Mouse (Mus musculus): ENCODE results near the gene Ppp1r36.
A peak's percentile ranks its signal among the peaks of the same experiment; 100 is the strongest.
"Not testable (repeated sequence)": the region's sequence is repeated elsewhere in the genome, so short reads cannot be mapped to it uniquely, and the experiment has no call there.

Gene Ppp1r36

DNA sequence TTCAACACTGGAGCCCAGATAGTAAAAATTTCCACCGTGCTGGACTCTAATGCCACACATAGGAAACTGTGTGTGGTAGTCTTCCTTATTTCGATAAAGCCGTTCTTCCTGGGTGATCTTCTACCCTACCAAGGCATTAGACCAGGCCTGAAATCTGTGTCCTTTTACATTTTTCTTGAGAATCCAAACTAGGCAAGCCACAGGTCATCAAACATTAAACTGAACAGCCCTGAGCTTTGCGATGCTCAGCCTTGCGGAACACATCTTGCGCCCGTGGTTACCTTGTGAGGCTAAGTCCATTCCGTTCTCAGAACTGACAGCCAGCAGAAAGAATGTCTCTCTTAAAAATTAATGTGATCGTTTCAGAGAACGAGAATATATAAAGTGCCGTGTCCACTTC is 28.9 kb downstream of the Ppp1r36 start:
- no peak for DNase-seq (ENCODE audit: extremely low spot score, low spot score)

DNA sequence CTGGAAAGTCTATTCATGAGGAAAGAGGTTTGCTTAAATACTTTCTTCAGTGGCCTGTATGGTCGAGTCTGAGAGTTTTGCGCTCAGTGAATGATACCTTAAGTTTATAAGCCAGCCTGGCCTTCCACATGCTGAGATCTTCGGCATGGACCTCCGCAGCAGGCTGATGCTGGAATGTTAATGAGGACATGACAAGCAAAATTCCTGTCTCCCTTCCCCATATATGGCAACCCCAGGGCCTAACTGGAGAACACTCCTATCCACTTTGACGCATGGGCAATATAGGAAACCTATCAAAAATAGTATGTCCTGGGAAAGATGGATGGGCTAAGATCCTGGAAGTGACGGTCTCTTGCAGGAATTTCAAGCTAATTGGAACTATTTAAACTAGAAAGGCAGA is 30.8 kb downstream of the Ppp1r36 start:
- no peak for DNase-seq (ENCODE audit: extremely low spot score, low spot score)

DNA sequence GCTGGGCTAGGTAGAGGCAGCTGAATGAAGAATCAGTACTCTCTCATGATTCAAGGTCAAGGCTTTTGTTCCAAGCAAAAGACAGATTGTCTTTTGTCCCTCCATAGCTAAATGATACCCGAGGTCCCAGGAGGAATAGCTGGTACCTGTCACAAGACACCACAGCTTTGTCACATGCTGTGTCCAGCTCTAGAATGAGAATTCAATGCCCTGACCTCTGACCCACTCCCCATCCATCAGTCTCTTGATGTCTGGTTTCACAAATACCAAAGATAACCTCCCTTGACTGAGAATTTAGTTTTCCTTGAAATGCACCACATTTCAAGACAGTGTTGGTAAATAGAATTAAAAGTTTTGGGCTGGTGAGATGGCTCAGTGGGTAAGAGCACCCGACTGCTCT is 34.9 kb downstream of the Ppp1r36 start:
- peak; percentile 52 for DNase-seq (ENCODE audit: extremely low spot score, low spot score)

DNA sequence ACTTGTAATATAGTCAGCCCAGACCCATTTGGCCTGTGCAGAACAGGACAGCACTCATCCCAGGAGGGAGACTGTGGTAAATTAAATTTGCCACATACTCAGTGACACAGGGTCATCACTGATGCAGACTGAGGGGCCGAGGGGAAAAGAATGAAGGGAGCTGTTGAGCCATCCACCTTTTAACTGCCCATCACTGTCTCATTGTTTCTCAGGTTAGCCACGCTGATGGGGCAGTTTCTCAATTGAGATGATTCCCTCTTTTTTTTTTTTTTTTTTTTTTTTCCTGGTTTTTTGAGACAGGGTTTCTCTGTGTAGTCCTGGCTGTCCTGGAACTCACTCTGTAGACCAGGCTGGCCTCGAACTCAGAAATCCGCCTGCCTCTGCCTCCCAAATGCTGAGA is 41.1 kb downstream of the Ppp1r36 start:
- not testable (repeated sequence) for DNase-seq (ENCODE audit: extremely low spot score, low spot score)

DNA sequence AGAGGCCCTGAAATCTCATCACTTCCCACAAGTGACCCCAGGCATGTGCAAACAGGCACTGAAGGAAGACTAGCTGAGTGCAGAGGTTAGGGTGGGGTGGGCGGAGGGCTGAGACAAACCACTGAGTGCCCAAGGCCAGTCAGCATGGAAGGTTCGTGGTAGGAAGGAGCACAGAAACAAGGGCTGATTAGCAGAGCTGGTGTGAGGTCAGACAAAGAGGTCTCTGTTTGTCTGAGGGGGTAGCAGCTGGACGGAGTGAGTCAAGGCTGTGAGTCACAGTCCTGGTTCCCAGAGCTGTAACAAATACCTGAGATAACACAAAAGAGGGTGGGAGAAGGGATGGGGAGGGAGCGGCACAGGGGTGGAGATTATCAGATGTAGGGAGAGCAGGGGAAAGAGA is 41.7 kb downstream of the Ppp1r36 start:
- DNase-seq (ENCODE audit: extremely low spot score, low spot score), result no peak

DNA sequence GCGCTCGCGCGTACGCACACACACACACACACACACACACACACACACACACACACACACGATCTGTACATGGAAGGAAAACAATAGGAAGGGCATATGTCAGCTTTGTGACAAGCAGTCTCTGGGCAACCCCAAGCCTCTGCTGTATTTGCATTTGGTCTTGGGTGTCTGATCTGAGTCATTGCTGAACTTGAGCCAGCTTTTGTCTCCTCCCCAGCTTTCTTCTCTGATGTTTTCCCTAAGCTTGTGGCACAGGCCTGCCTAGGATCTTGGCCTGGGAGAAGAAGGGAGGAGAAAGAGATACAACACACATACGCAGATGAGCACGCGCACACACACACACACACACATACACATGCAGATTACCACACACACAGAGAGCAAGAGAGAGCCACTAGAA is 46.1 kb downstream of the Ppp1r36 start:
- no peak for DNase-seq (ENCODE audit: extremely low spot score, low spot score)

DNA sequence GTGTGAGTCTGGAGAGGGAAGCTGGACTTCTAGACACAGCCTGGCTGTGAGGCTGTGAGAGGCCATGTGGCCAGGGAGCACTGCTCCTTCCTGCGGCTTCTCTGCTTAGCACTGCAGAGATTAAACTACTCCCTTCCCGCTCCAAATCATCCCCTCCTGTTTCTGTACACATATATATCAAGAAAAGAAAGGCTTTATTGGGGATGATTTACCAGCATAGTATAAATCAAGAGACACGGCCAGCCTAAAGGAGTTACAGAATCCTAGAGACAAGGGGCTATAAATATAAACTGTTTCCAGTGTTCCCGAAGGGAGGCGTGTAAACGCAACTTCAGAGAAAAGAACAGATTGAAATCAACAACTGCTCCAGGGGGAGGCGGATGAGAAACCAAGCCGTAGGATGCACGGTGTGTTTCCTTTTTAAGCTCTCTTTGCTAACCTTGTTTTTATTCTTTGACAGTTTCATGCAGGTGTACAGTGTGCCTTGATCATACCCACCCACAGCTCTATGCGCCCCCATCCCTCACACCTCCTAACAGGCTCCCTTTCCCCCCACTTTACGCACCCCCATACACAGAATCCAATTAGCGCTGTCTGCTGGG is 47.4 kb downstream of the Ppp1r36 start:
- DNase-seq (ENCODE audit: extremely low spot score, low spot score), result no peak

DNA sequence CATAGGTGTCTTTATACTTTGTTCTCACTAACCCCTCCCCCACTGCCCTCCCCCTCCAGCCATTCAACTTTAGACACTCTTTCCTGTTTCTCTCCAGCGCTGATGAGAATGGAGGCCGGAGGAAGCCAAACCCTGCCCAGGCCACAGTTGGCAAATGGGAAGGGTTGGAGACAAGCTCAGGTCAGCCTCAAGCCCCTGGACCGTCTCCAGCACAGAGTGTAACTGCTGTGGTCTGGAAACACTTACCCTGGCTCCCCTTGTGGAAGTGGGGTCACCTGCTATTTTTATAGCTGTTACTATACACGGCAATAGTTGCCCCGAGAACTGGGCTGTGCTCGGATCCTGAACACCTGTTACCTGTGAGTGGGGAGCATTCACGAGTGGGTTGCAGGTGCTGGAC is 49.3 kb downstream of the Ppp1r36 start:
- no peak for DNase-seq (ENCODE audit: extremely low spot score, low spot score)

DNA sequence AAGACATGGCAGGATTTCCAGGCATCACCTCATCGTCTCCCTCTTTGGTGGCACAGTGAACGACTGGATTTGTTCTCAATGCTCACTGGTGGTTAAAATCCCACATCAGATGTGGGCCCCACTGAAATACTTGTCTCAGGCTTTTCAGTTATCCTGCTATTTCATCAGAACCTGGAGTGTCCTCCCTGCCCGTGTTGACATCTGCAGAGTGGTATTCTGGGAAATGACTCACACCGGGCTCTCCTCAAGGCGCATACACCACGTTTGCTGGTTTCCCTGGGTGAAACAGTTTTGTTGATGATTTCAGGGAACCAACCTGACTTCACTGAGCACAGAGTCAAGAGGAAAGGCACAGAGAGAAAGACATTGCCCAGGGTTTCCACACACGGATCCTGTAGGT is 49.9 kb downstream of the Ppp1r36 start:
- DNase-seq (ENCODE audit: extremely low spot score, low spot score), result no peak

DNA sequence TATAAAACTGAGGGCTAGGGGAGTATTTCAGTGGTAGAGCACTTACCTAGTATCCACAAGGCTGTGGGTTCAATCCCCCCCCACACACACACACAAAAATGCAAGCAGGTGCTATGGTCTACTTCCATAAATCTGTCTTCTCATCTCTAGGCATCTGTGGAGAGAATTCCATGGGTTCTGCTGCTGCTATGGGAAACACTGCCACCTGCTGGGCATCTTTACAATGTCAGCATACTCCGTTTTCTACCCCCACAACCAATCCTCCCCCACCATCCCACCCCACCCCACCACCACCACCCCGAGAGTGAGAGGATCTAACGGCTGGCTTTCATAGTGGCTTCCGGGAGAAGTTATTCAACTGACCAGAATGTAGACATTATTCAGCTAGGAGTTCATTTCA is 54.7 kb downstream of the Ppp1r36 start:
- DNase-seq (ENCODE audit: extremely low spot score, low spot score), result peak; percentile 65

DNA sequence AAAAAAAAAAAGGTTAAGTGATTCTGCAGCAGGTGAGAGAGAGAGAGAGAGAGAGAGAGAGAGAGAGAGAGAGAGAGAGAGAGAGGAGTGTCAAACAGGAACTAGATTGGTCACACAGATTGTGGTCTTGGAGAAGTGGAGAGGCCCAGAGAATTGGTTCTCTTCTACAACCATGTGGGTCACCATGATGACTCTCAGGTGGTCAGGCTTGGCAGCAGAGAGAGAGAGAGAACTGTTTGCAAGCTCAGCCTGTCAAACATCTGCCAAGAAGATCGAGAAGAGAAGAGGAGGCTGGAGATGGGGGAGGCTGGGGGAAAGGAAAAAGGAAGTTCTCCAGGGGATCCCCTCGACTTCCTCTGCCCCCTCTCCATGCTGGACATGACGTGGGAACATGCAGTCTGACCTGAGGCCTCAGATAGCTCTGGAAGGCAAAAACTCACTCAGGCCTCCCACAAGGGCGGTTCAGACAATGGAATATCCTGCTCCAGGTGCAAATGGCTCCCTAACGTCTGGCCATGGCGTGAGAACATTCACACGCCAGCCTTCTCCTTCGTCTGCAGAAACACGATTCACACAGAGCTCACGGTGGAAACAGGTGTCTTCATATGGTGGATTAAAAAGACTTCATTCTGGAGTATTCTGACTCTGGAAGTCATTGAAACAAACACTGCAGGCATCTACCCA is 56.4 kb downstream of the Ppp1r36 start:
- no peak for DNase-seq (ENCODE audit: extremely low spot score, low spot score)

DNA sequence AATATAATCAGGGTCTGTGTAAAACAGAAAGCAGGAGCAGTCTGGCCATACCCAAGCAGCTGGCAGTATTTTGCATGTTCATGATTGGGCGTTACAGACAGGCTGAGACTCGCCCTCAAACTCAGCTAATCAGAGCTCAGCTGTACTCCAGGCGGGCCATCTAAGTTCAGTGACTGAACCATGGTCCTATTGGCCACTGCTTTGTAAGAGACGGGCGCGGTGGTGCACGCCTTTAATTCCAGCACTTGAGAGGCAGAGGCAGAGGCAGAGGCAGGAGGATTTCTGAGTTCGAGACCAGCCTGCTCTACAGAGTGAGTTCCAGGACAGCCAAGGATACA is 56.9 kb downstream of the Ppp1r36 start:
- no peak for DNase-seq (ENCODE audit: extremely low spot score, low spot score)

DNA sequence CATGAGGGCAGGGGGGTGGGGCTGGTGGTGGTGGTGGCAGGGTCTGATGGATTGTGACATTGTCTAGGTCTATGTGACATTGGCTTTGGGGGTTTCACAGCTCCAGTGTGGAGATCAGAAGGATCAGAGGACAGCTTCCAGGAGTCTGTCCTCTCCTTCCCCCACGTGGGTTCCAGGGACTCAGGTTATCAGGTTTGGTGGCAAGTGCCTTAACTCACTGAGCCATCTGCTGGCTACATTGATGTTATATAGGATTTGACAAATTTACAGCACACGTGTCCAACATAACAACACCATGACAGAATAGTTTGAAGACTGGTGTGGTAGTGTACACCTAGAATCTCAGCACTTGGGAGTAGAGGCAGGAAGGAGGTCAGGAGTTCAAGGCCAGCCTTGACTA is 57.5 kb downstream of the Ppp1r36 start:
- no peak for DNase-seq (ENCODE audit: extremely low spot score, low spot score)

DNA sequence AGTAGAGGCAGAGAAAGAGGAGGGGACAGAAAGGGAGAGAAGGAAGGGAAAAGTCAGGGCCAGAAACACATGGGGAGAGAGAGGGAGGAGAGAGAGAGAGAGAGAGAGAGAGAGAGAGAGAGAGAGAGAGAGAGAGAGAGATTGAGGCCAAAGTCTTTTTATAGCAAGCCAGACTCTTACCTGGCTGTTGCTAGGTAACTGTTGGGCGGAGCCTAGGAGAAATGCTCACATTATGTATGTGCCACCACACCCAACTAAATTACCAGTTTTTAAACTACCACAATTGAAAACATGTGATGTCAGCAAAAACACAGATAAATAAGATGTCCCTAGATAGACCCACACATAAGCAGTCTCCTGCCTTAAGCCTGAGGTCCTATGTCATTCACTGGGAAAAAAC is 58.8 kb downstream of the Ppp1r36 start:
- DNase-seq (ENCODE audit: extremely low spot score, low spot score), result no peak

DNA sequence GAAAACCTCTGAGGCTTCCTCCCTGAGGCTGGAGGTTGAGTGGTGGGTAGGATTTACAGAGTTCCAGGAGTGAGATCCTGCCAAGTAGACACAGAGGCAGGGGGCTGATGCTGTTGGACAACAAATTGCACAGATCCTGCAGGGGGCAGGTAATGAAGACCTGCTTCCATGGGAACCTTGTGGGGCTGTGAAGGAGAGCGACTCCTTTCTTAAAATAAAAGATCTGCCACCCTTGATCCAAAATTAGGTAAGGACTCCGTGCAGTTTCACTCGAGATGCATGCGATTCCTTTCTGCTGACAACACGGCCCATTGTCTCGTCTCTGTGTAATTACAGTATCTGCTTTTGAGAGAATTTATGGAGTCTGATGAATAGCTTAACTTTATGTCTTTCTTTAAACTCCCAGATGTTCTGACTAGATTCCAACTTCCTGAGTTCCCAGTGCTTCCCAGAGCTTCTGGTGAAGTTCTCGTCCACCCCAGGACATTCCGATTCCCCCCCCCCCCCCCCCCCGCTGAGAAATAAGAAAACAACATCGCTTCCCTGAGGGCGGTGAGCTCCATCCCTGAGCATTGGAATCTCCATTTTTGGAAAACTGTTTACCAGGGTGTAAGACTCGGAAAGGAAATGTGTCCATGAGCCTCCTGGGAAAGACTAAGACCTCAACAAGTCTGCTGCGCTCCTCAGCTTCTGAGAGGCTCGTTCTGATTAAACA is 61.1 kb downstream of the Ppp1r36 start:
- no peak for DNase-seq (ENCODE audit: extremely low spot score, low spot score)

DNA sequence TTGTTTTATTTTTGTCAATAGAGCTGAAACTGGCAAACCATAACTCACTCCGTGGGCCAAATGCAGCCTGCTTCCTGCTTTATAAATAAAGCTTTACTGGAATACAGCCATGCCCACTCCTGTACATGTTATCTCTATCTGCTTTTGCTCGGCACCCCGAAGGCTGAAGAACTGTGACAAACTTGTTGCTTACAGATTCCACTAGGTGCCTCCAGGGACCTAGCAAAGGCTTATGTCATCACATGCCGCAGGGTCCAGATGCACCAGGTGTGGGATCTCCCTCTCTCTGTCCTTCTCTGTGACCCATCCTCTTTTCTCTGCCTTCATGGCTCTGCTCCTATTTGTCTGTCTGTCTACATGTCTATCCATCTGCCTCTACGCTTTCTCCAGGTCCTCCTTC is 61.8 kb downstream of the Ppp1r36 start:
- no peak for DNase-seq (ENCODE audit: extremely low spot score, low spot score)

DNA sequence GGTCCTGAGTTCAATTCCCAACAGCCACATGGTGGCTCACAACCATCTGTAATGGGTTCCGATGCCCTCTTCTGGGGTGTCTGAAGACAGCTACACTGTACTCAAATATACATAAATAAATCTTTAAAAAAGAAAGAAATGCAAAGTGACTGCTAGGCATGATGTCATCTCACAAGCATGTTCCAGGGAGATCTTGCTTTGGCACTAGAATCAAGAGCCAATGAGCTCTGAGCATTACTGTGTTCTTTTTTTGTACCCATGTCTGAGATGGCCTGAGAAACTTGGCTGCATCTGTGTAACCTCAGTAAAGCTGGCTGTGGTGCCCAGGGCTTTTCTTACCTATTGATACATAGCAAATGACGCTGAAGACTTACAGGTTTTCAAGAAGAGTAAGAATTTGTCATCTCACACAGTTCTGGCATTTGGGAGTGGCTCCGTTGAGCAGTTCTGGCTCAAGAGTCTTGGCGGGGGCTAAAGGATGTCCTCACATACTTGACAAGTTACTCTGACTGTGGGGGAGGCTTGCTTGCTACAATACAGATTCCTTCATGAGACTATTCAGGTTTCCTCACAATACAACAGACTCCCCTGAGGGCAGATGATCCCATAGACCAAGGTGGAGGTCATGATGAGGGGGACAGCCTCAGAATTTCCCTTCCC is 62.6 kb downstream of the Ppp1r36 start:
- no peak for DNase-seq (ENCODE audit: extremely low spot score, low spot score)

DNA sequence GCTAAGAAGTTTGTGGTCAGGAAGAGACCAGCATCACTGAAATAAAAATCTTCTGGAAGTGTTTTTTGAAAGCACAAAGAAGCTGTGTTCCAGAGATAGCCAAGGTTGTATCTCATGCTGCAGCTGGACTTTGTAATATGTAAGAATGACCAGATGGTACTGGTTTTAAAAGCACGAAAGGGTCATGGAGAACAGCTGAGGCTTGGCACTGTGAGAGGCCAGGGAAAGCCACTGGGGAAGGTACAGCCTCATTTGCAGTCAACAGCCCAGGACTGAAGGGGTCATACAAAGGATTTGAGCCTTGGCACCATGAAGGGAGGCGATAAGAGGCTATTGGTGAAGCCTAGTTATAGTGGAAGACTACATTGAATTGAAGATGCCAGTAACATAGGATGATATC is 65.1 kb downstream of the Ppp1r36 start:
- no peak for DNase-seq (ENCODE audit: extremely low spot score, low spot score)

DNA sequence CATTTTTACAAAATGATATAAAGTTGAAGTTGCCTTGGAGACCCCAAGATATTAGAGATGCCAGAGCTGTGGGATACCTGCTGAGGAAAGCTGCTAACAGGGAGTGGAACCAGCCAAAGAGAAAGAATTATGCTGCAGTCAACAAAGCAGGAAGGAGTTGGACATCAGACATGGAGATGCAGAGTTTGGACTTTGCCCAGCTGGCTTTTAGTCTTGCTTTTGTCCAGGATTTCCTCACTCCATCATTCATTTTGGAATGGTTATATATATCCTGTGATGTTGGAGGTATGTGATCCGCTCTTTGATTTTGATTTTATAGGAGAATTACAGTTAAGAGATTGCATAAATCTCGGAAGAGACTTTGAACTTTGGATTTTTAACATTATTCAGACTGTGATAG is 65.6 kb downstream of the Ppp1r36 start:
- DNase-seq (ENCODE audit: extremely low spot score, low spot score), result no peak

DNA sequence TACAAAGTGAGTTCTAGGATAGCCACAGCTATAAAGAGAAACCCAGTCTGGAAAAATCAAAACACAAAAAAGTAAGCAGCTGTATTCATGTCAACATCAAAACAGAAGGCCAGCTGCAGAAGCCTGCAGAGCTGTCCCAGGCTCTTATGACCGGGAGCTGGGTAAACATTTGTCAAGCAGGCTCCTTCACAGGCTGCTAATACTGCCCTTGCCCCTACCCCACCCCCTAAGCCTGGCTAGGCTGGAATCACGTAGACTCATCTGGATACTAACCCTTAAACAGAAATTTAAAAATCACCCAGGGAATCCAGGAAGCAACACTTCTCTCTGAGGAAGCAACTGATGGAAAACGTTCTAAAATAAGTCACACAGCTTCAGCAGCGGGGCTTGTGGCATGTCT is 67.5 kb downstream of the Ppp1r36 start:
- no peak for DNase-seq (ENCODE audit: extremely low spot score, low spot score)

DNA sequence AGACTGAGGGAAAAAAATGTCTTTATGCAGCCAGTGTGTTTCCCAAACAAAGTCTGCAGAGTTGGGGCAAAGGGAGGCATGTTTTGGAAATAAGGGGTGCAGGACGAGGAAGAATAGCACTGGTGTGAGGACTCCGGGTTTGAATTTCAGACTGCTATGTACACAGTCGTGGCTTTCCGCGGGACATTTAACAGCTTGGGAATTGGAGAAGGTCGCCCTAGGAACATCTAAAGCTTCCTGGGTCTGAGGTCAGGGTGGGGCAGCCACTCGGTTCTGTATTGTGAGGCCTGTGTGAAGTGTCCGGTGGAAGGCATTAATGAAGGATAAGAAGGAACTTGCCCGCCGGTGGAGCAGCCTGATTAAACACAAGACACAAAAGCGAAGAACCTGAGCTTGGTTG is 68.0 kb downstream of the Ppp1r36 start:
- no peak for DNase-seq (ENCODE audit: extremely low spot score, low spot score)

DNA sequence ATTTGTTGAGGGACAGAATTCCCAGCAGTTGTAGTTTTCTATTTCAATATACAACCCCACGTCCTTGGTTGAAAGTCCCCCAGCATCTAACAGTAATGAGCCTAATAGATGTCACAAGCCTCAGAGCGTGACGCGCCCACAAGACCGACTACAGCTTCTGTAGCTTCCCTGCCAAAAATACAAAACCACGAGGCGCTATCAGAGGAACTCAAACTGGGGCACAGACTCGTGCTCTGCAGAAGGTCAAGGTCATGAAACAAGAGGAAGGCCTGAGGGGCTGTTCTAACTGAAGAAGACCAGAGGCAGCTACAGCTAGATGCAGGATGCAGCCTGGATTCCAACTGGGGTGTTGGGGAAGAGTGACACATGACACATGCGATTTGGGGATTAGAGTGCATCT is 69.6 kb downstream of the Ppp1r36 start:
- no peak for DNase-seq (ENCODE audit: extremely low spot score, low spot score)

Data from neural tube, embryonic 10.5 days (tissue).